Mouse (Mus musculus) lung, embryonic 14.5 days (tissue): ENCODE data around the gene Taf1d. TPM values are rescaled to one million over a fixed set of nuclear protein-coding genes. Genes with fewer than 3 reads are reported as not detected.
"Not testable (repeated sequence)": the region's sequence is repeated elsewhere in the genome, so short reads cannot be mapped to it uniquely, and the experiment has no call there.

Source experiments
- ATAC-seq: fragments of 200-750 bp; cut with Nextera tagmentation; 2 replicates; pipeline ENCODE4 v1.8.0; 2017; ENCODE audit warnings: mild to moderate bottlenecking, moderate TSS enrichment, moderate library complexity; ENCODE audit not compliant: insufficient read depth
- DNase-seq: peaks from one replicate; pipeline ENCODE4 v3.0.0-alpha.2; 2015
- H3K27ac ChIP-seq: fragments of 300-500 bp; sonication (generic); 2 replicates; pipeline ENCODE4 v1.5.1; 2014; ENCODE audit warnings: low read depth, mild to moderate bottlenecking, moderate library complexity
- H3K27me3 ChIP-seq: fragments of 300-500 bp; sonication (generic); 2 replicates; pipeline ENCODE4 v1.6.1; 2014; ENCODE audit warnings: low read length, control low read depth; ENCODE audit not compliant: insufficient read depth
- H3K36me3 ChIP-seq: fragments of 300-500 bp; sonication (generic); 2 replicates; pipeline ENCODE4 v1.6.1; 2014; ENCODE audit warnings: control low read depth; ENCODE audit not compliant: insufficient read depth
- H3K4me1 ChIP-seq: fragments of 300-500 bp; sonication (generic); 2 replicates; pipeline ENCODE4 v1.6.1; 2014; ENCODE audit warnings: antibody characterized with exemption, control low read depth; ENCODE audit not compliant: insufficient read depth
- H3K4me2 ChIP-seq: fragments of 300-500 bp; sonication (generic); 2 replicates; pipeline ENCODE4 v1.6.1; 2014; ENCODE audit warnings: mild to moderate bottlenecking
- H3K4me3 ChIP-seq: fragments of 300-500 bp; sonication (generic); 2 replicates; pipeline ENCODE4 v1.5.1; 2014; ENCODE audit warnings: low read depth, low read length
- H3K9ac ChIP-seq: fragments of 300-500 bp; sonication (generic); 2 replicates; pipeline ENCODE4 v1.6.1; 2014
- H3K9me3 ChIP-seq: fragments of 300-500 bp; sonication (generic); 2 replicates; pipeline ENCODE4 v1.6.1; 2016; ENCODE audit warnings: low read depth, low read length, control low read depth
- CTCF ChIP-seq: IDR thresholded peaks from 2 replicates; pipeline ENCODE4 v1.5.1; 2016; ENCODE audit warnings: antibody characterized with exemption, low read depth
- WGBS: fragments of 180-500 bp; shearing (Covaris S2); extraction: QIAGEN DNeasy Blood & Tissue Kit; methylation state at CpG from one replicate; pipeline ENCODE4 v1.1.7; 2014; 5-methylcytosine and 5-hydroxymethylcytosine counted together
- polyA plus RNA-seq: library from polyadenylated mRNA; unstranded; fragments of >200 nt; fragmentation: Nextera tagmentation; extraction: Ambion mirVana; gene quantifications from 2 replicates; pipeline ENCODE4 v1.2.1, GENCODE M21; 2014

Taf1d gene
- polyA plus RNA-seq, 1 experiment from 2014 or later: 81.3 TPM

GRCm38 (mm10) chr9:15297112-15297511 lies 8.9 kb upstream of the Taf1d start:
- TF ChIP-seq CTCF: no peak
- Histone ChIP-seq H3K4me2 (no peak overlapping the region), H3K9me3 (no peaks in the 10 kb centered on the region), H3K36me3 (no peaks in the 10 kb centered on the region), H3K27me3 (no peaks in the 10 kb centered on the region), H3K9ac (no peak overlapping the region), H3K4me3 (no peak overlapping the region), H3K4me1 (no peaks in the 10 kb centered on the region), H3K27ac (no peak overlapping the region)
- ATAC-seq (no peak), DNase-seq (no peak)
- 86% methylated on average over 7 of the region's 7 CpGs for WGBS

GRCm38 (mm10) chr9:15298451-15298850 lies 7.6 kb upstream of the Taf1d start:
- H3K27ac ChIP-seq: no peak overlapping the region
- ATAC-seq (no peak), DNase-seq (no peak)
- H3K36me3 ChIP-seq: no peaks in the 10 kb centered on the region
- no peak overlapping the region for H3K4me3 ChIP-seq
- no peak overlapping the region for H3K9ac ChIP-seq
- H3K9me3 ChIP-seq: no peaks in the 10 kb centered on the region
- 50% methylated on average over 2 of the region's 2 CpGs for WGBS
- no peaks in the 10 kb centered on the region for H3K4me1 ChIP-seq
- H3K4me2 ChIP-seq: no peak overlapping the region
- H3K27me3 ChIP-seq: no peaks in the 10 kb centered on the region
- TF ChIP-seq CTCF: no peak

- no peak overlapping the region for H3K9ac ChIP-seq
- H3K4me3 ChIP-seq: no peak overlapping the region
- WGBS: 86% methylated on average over 5 of the region's 5 CpGs
- H3K27me3 ChIP-seq: no peaks in the 10 kb centered on the region
- TF ChIP-seq CTCF: no peak
- ATAC-seq: no peak
- H3K36me3 ChIP-seq: no peaks in the 10 kb centered on the region
- no peak overlapping the region for H3K27ac ChIP-seq
- no peaks in the 10 kb centered on the region for H3K9me3 ChIP-seq
- no peak for DNase-seq
- H3K4me2 ChIP-seq: no peak overlapping the region
- no peaks in the 10 kb centered on the region for H3K4me1 ChIP-seq
These were observed 6.0 kb upstream of the Taf1d start for GRCm38 (mm10) chr9:15300056-15300455.

GRCm38 (mm10) chr9:15301399-15301798 lies 4.6 kb upstream of the Taf1d start:
- peak overlapping the region; percentile 78 for H3K27ac ChIP-seq
- DNase-seq (peak; percentile 67), ATAC-seq (peak; percentile 12; the same call in 1 of the 2 replicates)
- no peaks in the 10 kb centered on the region for H3K27me3 ChIP-seq
- no peaks in the 10 kb centered on the region for H3K4me1 ChIP-seq
- no peaks in the 10 kb centered on the region for H3K36me3 ChIP-seq
- H3K9me3 ChIP-seq: no peaks in the 10 kb centered on the region
- no peak overlapping the region for H3K4me3 ChIP-seq
- 13% methylated on average over 6 of the region's 6 CpGs for WGBS
- H3K9ac ChIP-seq: no peak overlapping the region
- H3K4me2 ChIP-seq: peak overlapping the region; percentile 37
- TF ChIP-seq CTCF: no peak

- H3K9ac ChIP-seq, H3K36me3 ChIP-seq, H3K27ac ChIP-seq, H3K9me3 ChIP-seq, H3K4me1 ChIP-seq, H3K4me3 ChIP-seq, H3K27me3 ChIP-seq, DNase-seq, H3K4me2 ChIP-seq, ATAC-seq: not testable (repeated sequence)
- 77% methylated on average over 6 of the region's 6 CpGs for whole genome bisulfite sequencing
These were observed 4.0 kb upstream of the Taf1d start for GRCm38 (mm10) chr9:15302006-15302405.

GRCm38 (mm10) chr9:15302881-15303280 lies 3.1 kb upstream of the Taf1d start:
- H3K36me3 ChIP-seq: peaks cover 8% of the 10 kb centered on the region; the same call in 1 of the 2 replicates
- no peak for DNase-seq
- no peak overlapping the region for H3K4me2 ChIP-seq
- peaks cover 5% of the 10 kb centered on the region; the same call in 1 of the 2 replicates for H3K4me1 ChIP-seq
- no peak overlapping the region for H3K4me3 ChIP-seq
- TF ChIP-seq CTCF: no peak
- ATAC-seq: no peak
- no peaks in the 10 kb centered on the region for H3K9me3 ChIP-seq
- H3K9ac ChIP-seq: no peak overlapping the region
- no peak overlapping the region for H3K27ac ChIP-seq
- no peaks in the 10 kb centered on the region for H3K27me3 ChIP-seq
- WGBS: 53% methylated on average over 2 of the region's 2 CpGs

- H3K4me3 ChIP-seq: peak within 1 kb of the TSS; percentile 93
- peak within 1 kb of the TSS; percentile 94 for H3K27ac ChIP-seq
- ATAC-seq (peak; percentile 77), DNase-seq (peak; percentile 50)
- no peaks in the 10 kb centered on the region for H3K9me3 ChIP-seq
- H3K4me1 ChIP-seq: peaks cover 11% of the 10 kb centered on the region
- peak within 1 kb of the TSS; percentile 99 for H3K9ac ChIP-seq
- peaks cover 42% of the 10 kb centered on the region for H3K36me3 ChIP-seq
- TF ChIP-seq CTCF: no peak
- 0% methylated on average over 35 of the region's 35 CpGs for WGBS
- H3K4me2 ChIP-seq: peak within 1 kb of the TSS; percentile 95
- no peaks in the 10 kb centered on the region for H3K27me3 ChIP-seq
These were observed 545 bp downstream of the Taf1d start, which contains the start of gene 4931406C07Rik for GRCm38 (mm10) chr9:15306398-15307119. Gene 4931406C07Rik (minus strand): TSS chr9:15306448.
